Mouse (Mus musculus) thymus, adult 18-20 months (tissue): ENCODE measurements around the gene Nsa2.

Experiments
- DNase-seq, 2 experiments: peaks; one replicate each; pipeline ENCODE4 v3.0.0; 2022; ENCODE audit warnings: mixed read lengths in 2 of 2

The Nsa2 gene

DNA sequence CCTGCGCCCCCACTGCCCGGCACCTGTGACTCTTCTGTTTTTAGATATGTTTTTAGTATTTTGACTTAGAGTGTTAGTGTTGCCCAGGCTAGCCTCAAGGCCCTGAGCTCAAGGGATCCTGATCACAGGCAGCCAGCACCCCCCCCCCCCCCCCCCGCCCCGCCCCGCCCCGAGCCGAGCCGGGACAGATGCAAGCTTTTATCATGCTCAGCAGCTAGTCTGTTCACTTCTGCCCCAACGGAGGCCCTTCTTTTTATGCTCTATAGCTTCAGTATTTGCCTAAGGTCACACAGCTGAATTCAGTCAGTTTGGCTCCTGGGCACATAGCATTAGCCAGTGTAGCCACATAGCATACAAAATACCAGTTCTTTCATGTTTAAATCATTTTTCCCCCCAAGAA is 51.4 kb downstream of the Nsa2 start:
- no peak for DNase-seq

DNA sequence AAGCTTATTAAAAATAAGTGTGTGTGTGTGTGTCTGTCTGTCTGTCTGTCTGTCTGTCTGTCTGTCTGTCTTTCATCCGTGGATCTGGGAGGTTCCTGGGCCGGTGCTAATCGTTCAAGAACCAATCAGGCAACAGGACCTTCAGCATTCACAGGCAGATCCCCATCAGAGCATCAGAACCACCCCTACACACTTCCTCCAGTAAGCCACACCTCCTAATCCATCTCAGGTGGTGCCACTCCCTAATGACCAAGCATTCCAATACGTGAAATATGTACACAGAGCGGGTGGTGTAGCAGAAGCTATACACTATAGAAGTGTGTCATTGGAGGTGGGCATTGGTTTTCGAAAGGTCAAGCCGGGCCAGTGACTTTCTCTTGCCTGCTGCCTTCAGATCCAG is 55.3 kb downstream of the Nsa2 start:
- no peak for DNase-seq

DNA sequence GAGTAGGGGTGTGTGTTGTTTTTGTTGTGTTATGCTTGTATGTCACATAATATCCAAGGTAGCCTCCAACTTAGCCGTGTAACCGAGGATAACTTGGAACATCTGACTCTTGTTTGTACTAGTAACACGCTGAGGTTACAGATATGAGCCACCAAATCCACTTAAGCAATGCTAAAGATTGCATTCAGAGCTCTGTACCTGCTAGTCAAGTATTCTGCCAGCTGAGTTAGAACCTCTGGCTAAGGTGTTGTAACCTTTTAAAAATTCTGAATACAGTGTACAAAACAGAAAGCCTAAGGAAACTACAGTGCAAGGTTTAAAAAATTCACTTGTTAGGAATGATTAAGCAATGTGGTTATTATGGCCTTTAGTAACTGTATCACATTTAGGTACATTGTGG is 57.1 kb downstream of the Nsa2 start:
- DNase-seq = no peak

DNA sequence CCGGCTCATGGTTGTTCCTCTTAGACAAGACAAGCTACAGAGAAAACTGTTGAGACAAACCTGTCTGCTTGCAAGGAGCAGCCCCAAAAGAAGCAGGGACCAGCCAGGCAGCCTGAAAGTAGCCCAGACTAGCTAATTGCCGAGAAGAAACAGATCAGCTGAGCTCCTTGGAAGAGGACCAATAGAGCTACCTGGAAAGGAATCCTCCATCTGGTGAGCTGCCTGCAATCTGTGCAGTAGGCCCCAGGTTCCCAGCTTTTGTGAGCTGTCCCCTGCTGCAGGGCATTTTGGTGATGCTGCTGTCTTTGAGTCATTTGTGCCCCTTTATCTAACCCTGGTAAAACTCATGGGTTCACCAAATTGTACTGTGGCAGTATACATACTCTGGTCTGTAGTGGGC is 57.5 kb downstream of the Nsa2 start:
- no peak for DNase-seq
